Mouse (Mus musculus) CH12F3 (cell line): Measurements from ENCODE around the gene Macrod2.

ENCODE experiments used
- in situ Hi-C: fragments of 300-500 bp; cut with MboI; formaldehyde crosslinking; loops from 2 replicates; pipeline ENCODE4 v1.14.3; 2020; ENCODE audit warnings: low sequenced_read_pairs

Macrod2 gene

GRCm38 (mm10) chr2:141286110-141286747 lies 891.1 kb downstream of the Macrod2 start:
- in situ Hi-C loops, result no loop called here

GRCm38 (mm10) chr2:141288494-141288893 lies 893.4 kb downstream of the Macrod2 start:
- in situ Hi-C loops, result no loop called here

GRCm38 (mm10) chr2:141289059-141289713 lies 894.1 kb downstream of the Macrod2 start:
- in situ Hi-C loops, result no loop called here

GRCm38 (mm10) chr2:141292847-141293246 lies 897.7 kb downstream of the Macrod2 start:
- in situ Hi-C loops, result no loop called here

GRCm38 (mm10) chr2:141299168-141299567 lies 904.1 kb downstream of the Macrod2 start:
- in situ Hi-C loops, result no loop called here

- in situ Hi-C loops, result no loop called here
Measured at GRCm38 (mm10) chr2:141301030-141301429, 905.9 kb downstream of the Macrod2 start.

- in situ Hi-C loops, result no loop called here
Measured at GRCm38 (mm10) chr2:141308406-141308805, 913.3 kb downstream of the Macrod2 start.

- in situ Hi-C loops, result no loop called here
Measured at GRCm38 (mm10) chr2:141312136-141312948, 917.2 kb downstream of the Macrod2 start.

- in situ Hi-C loops, result no loop called here
Measured at GRCm38 (mm10) chr2:141315349-141315748, 920.2 kb downstream of the Macrod2 start.

GRCm38 (mm10) chr2:141323956-141324460 lies 928.9 kb downstream of the Macrod2 start:
- in situ Hi-C loops, result no loop called here

- in situ Hi-C loops, result no loop called here
Measured at GRCm38 (mm10) chr2:141327296-141327695, 932.2 kb downstream of the Macrod2 start.

GRCm38 (mm10) chr2:141337708-141338107 lies 942.6 kb downstream of the Macrod2 start:
- in situ Hi-C loops, result no loop called here

- in situ Hi-C loops, result no loop called here
Measured at GRCm38 (mm10) chr2:141343988-141344535, 949.0 kb downstream of the Macrod2 start.

- in situ Hi-C loops, result no loop called here
Measured at GRCm38 (mm10) chr2:141352623-141353022, 957.5 kb downstream of the Macrod2 start.

GRCm38 (mm10) chr2:141388632-141389031 lies 993.5 kb downstream of the Macrod2 start:
- in situ Hi-C loops, result no loop called here

- in situ Hi-C loops, result no loop called here
Measured at GRCm38 (mm10) chr2:141391229-141391628, 996.1 kb downstream of the Macrod2 start.

GRCm38 (mm10) chr2:141394806-141395205 lies 999.7 kb downstream of the Macrod2 start:
- in situ Hi-C loops, result no loop called here

GRCm38 (mm10) chr2:141408766-141409165 lies 1013.7 kb downstream of the Macrod2 start:
- in situ Hi-C loops, result no loop called here

- in situ Hi-C loops, result no loop called here
Measured at GRCm38 (mm10) chr2:141416436-141416835, 1021.3 kb downstream of the Macrod2 start.

- in situ Hi-C loops, result no loop called here
Measured at GRCm38 (mm10) chr2:141416855-141417544, 1021.9 kb downstream of the Macrod2 start.

GRCm38 (mm10) chr2:141419806-141420205 lies 1024.7 kb downstream of the Macrod2 start:
- in situ Hi-C loops, result no loop called here
